Mouse (Mus musculus) kidney, postnatal 10 days (tissue): ENCODE results near the gene AI481877.

ENCODE experiments used
- DNase-seq: peaks from one replicate; pipeline ENCODE4 v3.0.0; 2021; ENCODE audit warnings: mixed read lengths

AI481877 gene

GRCm38 (mm10) chr4:59123557-59123956, 15.2 kb downstream of the AI481877 start:
- DNase-seq = no peak

GRCm38 (mm10) chr4:59117644-59118495, 20.9 kb downstream of the AI481877 start:
- no peak for DNase-seq

GRCm38 (mm10) chr4:59108721-59109120, 30.1 kb downstream of the AI481877 start:
- DNase-seq = no peak

GRCm38 (mm10) chr4:59107886-59108285, 30.9 kb downstream of the AI481877 start:
- DNase-seq = no peak

- DNase-seq = no peak
These were observed 32.1 kb downstream of the AI481877 start for GRCm38 (mm10) chr4:59106661-59107060.

GRCm38 (mm10) chr4:59104166-59104565, 34.6 kb downstream of the AI481877 start:
- DNase-seq = no peak

GRCm38 (mm10) chr4:59096393-59096792, 42.4 kb downstream of the AI481877 start:
- peak; percentile 82 for DNase-seq

GRCm38 (mm10) chr4:59089391-59089790, 49.4 kb downstream of the AI481877 start:
- DNase-seq = no peak

- no peak for DNase-seq
These were observed 55.4 kb downstream of the AI481877 start for GRCm38 (mm10) chr4:59083430-59083829.

- DNase-seq = no peak
These were observed 69.5 kb downstream of the AI481877 start for GRCm38 (mm10) chr4:59069276-59069675.

- no peak for DNase-seq
These were observed 76.3 kb downstream of the AI481877 start for GRCm38 (mm10) chr4:59062526-59062925.

GRCm38 (mm10) chr4:59057929-59058328, 80.9 kb downstream of the AI481877 start:
- DNase-seq = no peak

GRCm38 (mm10) chr4:59051081-59051480, 87.7 kb downstream of the AI481877 start:
- no peak for DNase-seq

GRCm38 (mm10) chr4:59047222-59047621, 91.6 kb downstream of the AI481877 start:
- no peak for DNase-seq

GRCm38 (mm10) chr4:59043891-59044290, 94.9 kb downstream of the AI481877 start:
- DNase-seq = no peak

GRCm38 (mm10) chr4:59043074-59043473, 95.7 kb downstream of the AI481877 start:
- DNase-seq = no peak

- no peak for DNase-seq
These were observed 98.1 kb downstream of the AI481877 start for GRCm38 (mm10) chr4:59040397-59041287.

- DNase-seq = no peak
These were observed 101.3 kb downstream of the AI481877 start for GRCm38 (mm10) chr4:59037525-59037924.

GRCm38 (mm10) chr4:59036490-59037127, 102.2 kb downstream of the AI481877 start:
- DNase-seq = peak; percentile 84

- no peak for DNase-seq
These were observed 102.9 kb downstream of the AI481877 start for GRCm38 (mm10) chr4:59035786-59036350.

- DNase-seq = peak; percentile 82
These were observed 103.6 kb downstream of the AI481877 start, which contains the start of gene Gng10 for GRCm38 (mm10) chr4:59034918-59035785. Gng10 (plus strand) TSS chr4:59035088.
